Mouse (Mus musculus): ENCODE data around the gene Camkmt. TPM values are rescaled to one million over a fixed set of nuclear protein-coding genes. Genes with fewer than 3 reads are reported as not detected.

Camkmt gene
- total RNA-seq, 1 experiment = 7.1 TPM

GRCm38 (mm10) chr17:85072383-85072782 is 18.0 kb upstream of the Camkmt start:
- no peaks in the 10 kb centered on the region for H3K4me1 ChIP-seq (ENCODE audit: control insufficient read depth in 2 of 2, insufficient read depth in 2 of 2, low read length in 2 of 2, poor library complexity in 1 of 2)
- TF ChIP-seq CHD2 (IDR thresholded peaks at IDR 0.05; ENCODE audit: low read depth, low read length) (no peak), ZC3H11A (IDR thresholded peaks at IDR 0.05; ENCODE audit: borderline replicate concordance, low read depth, low read length) (no peak), HCFC1 (IDR thresholded peaks at IDR 0.05; ENCODE audit: borderline replicate concordance, insufficient read depth, low read length) (no peak)
- DNase-seq (ENCODE audit: low read depth, low spot score) = no peak
- H3K36me3 ChIP-seq (ENCODE audit: control insufficient read depth, insufficient read depth, low read length, poor library complexity, severe bottlenecking) = peaks cover 15% of the 10 kb centered on the region
- H3K9ac ChIP-seq (ENCODE audit: insufficient read depth, low read depth, low read length, poor library complexity, severe bottlenecking) = no peak overlapping the region
- no peaks in the 10 kb centered on the region for H3K9me3 ChIP-seq (ENCODE audit: control insufficient read depth, insufficient read depth, low read depth, low read length)
- H3K4me3 ChIP-seq (ENCODE audit: insufficient read depth in 1 of 2, low read depth in 1 of 2, low read length in 2 of 2, poor library complexity in 1 of 2, severe bottlenecking in 1 of 2) = no peak overlapping the region
- no peak overlapping the region for H3K27ac ChIP-seq (ENCODE audit: insufficient read depth, low read depth, low read length, poor library complexity, severe bottlenecking)
- in situ Hi-C loops (cut with MboI; ENCODE audit: low sequenced_read_pairs in 2 of 2, unreplicated experiment in 2 of 2) = no loop called here

GRCm38 (mm10) chr17:85073214-85073613 is 17.1 kb upstream of the Camkmt start:
- DNase-seq (ENCODE audit: low read depth, low spot score) = no peak
- Histone ChIP-seq H3K4me1 (ENCODE audit: control insufficient read depth in 2 of 2, insufficient read depth in 2 of 2, low read length in 2 of 2, poor library complexity in 1 of 2) (no peaks in the 10 kb centered on the region), H3K9me3 (ENCODE audit: control insufficient read depth, insufficient read depth, low read depth, low read length) (no peaks in the 10 kb centered on the region), H3K4me3 (ENCODE audit: insufficient read depth in 1 of 2, low read depth in 1 of 2, low read length in 2 of 2, poor library complexity in 1 of 2, severe bottlenecking in 1 of 2) (no peak overlapping the region), H3K27ac (ENCODE audit: insufficient read depth, low read depth, low read length, poor library complexity, severe bottlenecking) (no peak overlapping the region), H3K9ac (ENCODE audit: insufficient read depth, low read depth, low read length, poor library complexity, severe bottlenecking) (no peak overlapping the region), H3K36me3 (ENCODE audit: control insufficient read depth, insufficient read depth, low read length, poor library complexity, severe bottlenecking) (peaks cover 16% of the 10 kb centered on the region)
- TF ChIP-seq MAFK (IDR thresholded peaks at IDR 0.05; ENCODE audit: insufficient read depth, low read depth, low read length) (no peak), HCFC1 (IDR thresholded peaks at IDR 0.05; ENCODE audit: borderline replicate concordance, insufficient read depth, low read length) (no peak), ZNF384 (IDR thresholded peaks at IDR 0.05; ENCODE audit: low read depth, low read length) (no peak), ZC3H11A (IDR thresholded peaks at IDR 0.05; ENCODE audit: borderline replicate concordance, low read depth, low read length) (no peak), CHD2 (IDR thresholded peaks at IDR 0.05; ENCODE audit: low read depth, low read length) (no peak)
- in situ Hi-C loops (cut with MboI; ENCODE audit: low sequenced_read_pairs in 2 of 2, unreplicated experiment in 2 of 2) = no loop called here

GRCm38 (mm10) chr17:85074083-85074482 is 16.3 kb upstream of the Camkmt start:
- Histone ChIP-seq H3K9me3 (ENCODE audit: control insufficient read depth, insufficient read depth, low read depth, low read length) (no peaks in the 10 kb centered on the region), H3K27ac (ENCODE audit: insufficient read depth, low read depth, low read length, poor library complexity, severe bottlenecking) (no peak overlapping the region), H3K4me3 (ENCODE audit: insufficient read depth in 1 of 2, low read depth in 1 of 2, low read length in 2 of 2, poor library complexity in 1 of 2, severe bottlenecking in 1 of 2) (no peak overlapping the region), H3K36me3 (ENCODE audit: control insufficient read depth, insufficient read depth, low read length, poor library complexity, severe bottlenecking) (peaks cover 17% of the 10 kb centered on the region), H3K9ac (ENCODE audit: insufficient read depth, low read depth, low read length, poor library complexity, severe bottlenecking) (no peak overlapping the region), H3K4me1 (ENCODE audit: control insufficient read depth in 2 of 2, insufficient read depth in 2 of 2, low read length in 2 of 2, poor library complexity in 1 of 2) (no peaks in the 10 kb centered on the region)
- in situ Hi-C loops (cut with MboI; ENCODE audit: low sequenced_read_pairs in 2 of 2, unreplicated experiment in 2 of 2) = no loop called here
- TF ChIP-seq HCFC1 (IDR thresholded peaks at IDR 0.05; ENCODE audit: borderline replicate concordance, insufficient read depth, low read length) (no peak), CHD2 (IDR thresholded peaks at IDR 0.05; ENCODE audit: low read depth, low read length) (no peak), MAFK (IDR thresholded peaks at IDR 0.05; ENCODE audit: insufficient read depth, low read depth, low read length) (no peak), ZNF384 (IDR thresholded peaks at IDR 0.05; ENCODE audit: low read depth, low read length) (no peak), ZC3H11A (IDR thresholded peaks at IDR 0.05; ENCODE audit: borderline replicate concordance, low read depth, low read length) (no peak)
- no peak for DNase-seq (ENCODE audit: low read depth, low spot score)

GRCm38 (mm10) chr17:85079276-85079675 is 11.1 kb upstream of the Camkmt start:
- no peak overlapping the region for H3K4me3 ChIP-seq (ENCODE audit: insufficient read depth in 1 of 2, low read depth in 1 of 2, low read length in 2 of 2, poor library complexity in 1 of 2, severe bottlenecking in 1 of 2)
- H3K4me1 ChIP-seq (ENCODE audit: control insufficient read depth in 2 of 2, insufficient read depth in 2 of 2, low read length in 2 of 2, poor library complexity in 1 of 2) = no peaks in the 10 kb centered on the region
- no peak overlapping the region for H3K9ac ChIP-seq (ENCODE audit: insufficient read depth, low read depth, low read length, poor library complexity, severe bottlenecking)
- DNase-seq (ENCODE audit: low read depth, low spot score) = no peak
- peaks cover 14% of the 10 kb centered on the region for H3K36me3 ChIP-seq (ENCODE audit: control insufficient read depth, insufficient read depth, low read length, poor library complexity, severe bottlenecking)
- H3K9me3 ChIP-seq (ENCODE audit: control insufficient read depth, insufficient read depth, low read depth, low read length) = no peaks in the 10 kb centered on the region
- H3K27ac ChIP-seq (ENCODE audit: insufficient read depth, low read depth, low read length, poor library complexity, severe bottlenecking) = no peak overlapping the region
- in situ Hi-C loops (cut with MboI; ENCODE audit: low sequenced_read_pairs in 2 of 2, unreplicated experiment in 2 of 2) = no loop called here
- no peak for TF ChIP-seq CHD2 (IDR thresholded peaks at IDR 0.05; ENCODE audit: low read depth, low read length)
- no peak for TF ChIP-seq ZC3H11A (IDR thresholded peaks at IDR 0.05; ENCODE audit: borderline replicate concordance, low read depth, low read length)
- TF ChIP-seq HCFC1 (IDR thresholded peaks at IDR 0.05; ENCODE audit: borderline replicate concordance, insufficient read depth, low read length) = no peak
- TF ChIP-seq ZNF384 (IDR thresholded peaks at IDR 0.05; ENCODE audit: low read depth, low read length) = no peak
- TF ChIP-seq MAFK (IDR thresholded peaks at IDR 0.05; ENCODE audit: insufficient read depth, low read depth, low read length) = no peak

GRCm38 (mm10) chr17:85080781-85081180 is 9.6 kb upstream of the Camkmt start:
- no peak overlapping the region for H3K4me3 ChIP-seq (ENCODE audit: insufficient read depth in 1 of 2, low read depth in 1 of 2, low read length in 2 of 2, poor library complexity in 1 of 2, severe bottlenecking in 1 of 2)
- DNase-seq (ENCODE audit: low read depth, low spot score) = no peak
- no peaks in the 10 kb centered on the region for H3K4me1 ChIP-seq (ENCODE audit: control insufficient read depth in 2 of 2, insufficient read depth in 2 of 2, low read length in 2 of 2, poor library complexity in 1 of 2)
- TF ChIP-seq ZC3H11A (IDR thresholded peaks at IDR 0.05; ENCODE audit: borderline replicate concordance, low read depth, low read length) = no peak
- no peak for TF ChIP-seq HCFC1 (IDR thresholded peaks at IDR 0.05; ENCODE audit: borderline replicate concordance, insufficient read depth, low read length)
- TF ChIP-seq CHD2 (IDR thresholded peaks at IDR 0.05; ENCODE audit: low read depth, low read length) = no peak
- no peak for TF ChIP-seq ZNF384 (IDR thresholded peaks at IDR 0.05; ENCODE audit: low read depth, low read length)
- no peak for TF ChIP-seq MAFK (IDR thresholded peaks at IDR 0.05; ENCODE audit: insufficient read depth, low read depth, low read length)
- peaks cover 12% of the 10 kb centered on the region; the same call in 1 of the 2 replicates for H3K36me3 ChIP-seq (ENCODE audit: control insufficient read depth, insufficient read depth, low read length, poor library complexity, severe bottlenecking)
- in situ Hi-C loops (cut with MboI; ENCODE audit: low sequenced_read_pairs in 2 of 2, unreplicated experiment in 2 of 2) = no loop called here
- H3K27ac ChIP-seq (ENCODE audit: insufficient read depth, low read depth, low read length, poor library complexity, severe bottlenecking) = no peak overlapping the region
- no peak overlapping the region for H3K9ac ChIP-seq (ENCODE audit: insufficient read depth, low read depth, low read length, poor library complexity, severe bottlenecking)
- no peaks in the 10 kb centered on the region for H3K9me3 ChIP-seq (ENCODE audit: control insufficient read depth, insufficient read depth, low read depth, low read length)

All from ES-E14 (cell line).